Mouse (Mus musculus): ENCODE data around the gene Acvr2b.

GRCm38 (mm10) chr9:119371251-119371650, 30.7 kb upstream of the Acvr2b start:
- TF ChIP-seq CTCF (conservative IDR thresholded peaks at IDR 0.05; ENCODE audit: insufficient read depth, insufficient read length, low read depth, low read length) (no peak), POLR2A (IDR thresholded peaks at IDR 0.05; ENCODE audit: low read depth, low read length) (no peak)
